Mouse (Mus musculus): ENCODE measurements around the gene Coa3.

The Coa3 gene

DNA sequence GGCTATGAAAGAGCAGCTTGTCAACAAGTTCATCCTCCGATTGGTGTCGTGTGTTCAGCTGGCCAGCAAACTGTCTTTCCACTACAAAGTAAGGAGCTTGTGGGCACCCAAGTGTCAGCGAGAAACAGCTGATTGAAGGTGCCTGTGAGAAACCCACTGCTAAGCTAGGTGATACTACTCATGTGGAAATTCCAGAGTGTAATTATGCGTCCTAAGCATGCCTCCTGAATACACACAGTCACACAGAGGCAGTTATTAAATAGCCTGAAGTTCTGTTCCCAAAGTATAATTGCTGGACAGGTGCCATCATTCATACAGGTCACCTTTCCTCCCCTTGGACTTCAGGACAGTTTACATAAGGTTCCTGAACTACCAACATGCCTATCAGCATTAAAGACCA, 4.9 kb upstream of the Coa3 start:
- intact Hi-C loops (cut with DNase I): no loop called here

DNA sequence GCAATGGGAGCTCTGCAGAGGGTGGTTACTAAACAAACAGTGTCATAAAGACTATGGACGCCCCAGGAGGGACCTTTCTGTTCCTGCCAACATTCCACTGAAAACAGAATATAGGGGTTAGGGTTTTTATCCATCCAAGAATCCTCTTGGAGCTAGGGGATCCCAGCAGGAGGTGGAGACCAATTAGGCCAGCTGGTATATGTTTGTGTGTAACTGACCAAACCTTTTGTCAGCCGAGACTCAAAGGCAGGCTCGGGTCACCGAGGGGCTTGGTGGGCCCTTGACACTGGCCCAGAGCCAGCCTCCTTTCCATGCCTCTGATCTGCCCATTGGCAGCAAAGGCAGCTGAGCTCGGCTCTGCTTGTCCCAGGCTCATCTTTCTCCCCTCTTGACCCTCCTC, 4.0 kb upstream of the Coa3 start:
- intact Hi-C loops (cut with DNase I): no loop called here

DNA sequence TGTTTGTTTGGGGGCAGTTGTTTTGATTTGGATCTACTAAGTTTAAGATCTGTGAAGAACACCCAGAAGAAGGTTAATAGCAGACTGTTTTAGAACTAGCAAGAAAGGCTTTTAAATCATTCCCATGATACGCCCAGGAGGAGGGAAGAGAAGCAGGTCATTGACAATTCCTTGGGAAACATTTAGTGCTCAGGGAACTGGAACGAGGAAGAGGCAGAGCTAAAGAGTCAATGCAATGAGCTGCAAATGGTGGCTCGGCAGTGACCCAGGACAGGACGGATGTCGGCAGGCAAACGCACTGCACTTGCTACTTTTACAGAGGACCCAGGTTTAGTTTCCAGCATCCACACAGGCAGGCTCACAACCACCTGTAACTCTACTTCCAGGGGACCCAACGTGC, 1.9 kb upstream of the Coa3 start:
- intact Hi-C loops (cut with DNase I): no loop called here

DNA sequence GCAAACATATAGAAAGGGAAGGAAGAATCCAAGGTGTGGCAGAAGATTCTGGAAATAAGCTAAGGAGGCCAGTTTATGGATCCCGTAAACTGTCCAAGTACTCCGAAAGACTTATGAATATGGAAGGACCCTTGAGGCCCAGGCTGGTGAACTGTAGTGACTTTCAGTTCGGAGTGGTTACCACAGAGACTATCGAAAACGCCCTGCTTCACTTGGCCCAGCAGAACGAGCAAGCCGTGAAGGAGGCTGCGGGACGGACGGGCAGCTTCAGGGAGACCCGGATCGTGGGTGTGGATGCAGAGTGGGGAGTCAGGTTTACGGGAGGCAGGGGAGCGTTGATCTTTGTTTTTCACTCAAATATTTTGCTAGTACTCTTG, 267 bp upstream of the Coa3 start:
- intact Hi-C loops (cut with DNase I): no loop called here

DNA sequence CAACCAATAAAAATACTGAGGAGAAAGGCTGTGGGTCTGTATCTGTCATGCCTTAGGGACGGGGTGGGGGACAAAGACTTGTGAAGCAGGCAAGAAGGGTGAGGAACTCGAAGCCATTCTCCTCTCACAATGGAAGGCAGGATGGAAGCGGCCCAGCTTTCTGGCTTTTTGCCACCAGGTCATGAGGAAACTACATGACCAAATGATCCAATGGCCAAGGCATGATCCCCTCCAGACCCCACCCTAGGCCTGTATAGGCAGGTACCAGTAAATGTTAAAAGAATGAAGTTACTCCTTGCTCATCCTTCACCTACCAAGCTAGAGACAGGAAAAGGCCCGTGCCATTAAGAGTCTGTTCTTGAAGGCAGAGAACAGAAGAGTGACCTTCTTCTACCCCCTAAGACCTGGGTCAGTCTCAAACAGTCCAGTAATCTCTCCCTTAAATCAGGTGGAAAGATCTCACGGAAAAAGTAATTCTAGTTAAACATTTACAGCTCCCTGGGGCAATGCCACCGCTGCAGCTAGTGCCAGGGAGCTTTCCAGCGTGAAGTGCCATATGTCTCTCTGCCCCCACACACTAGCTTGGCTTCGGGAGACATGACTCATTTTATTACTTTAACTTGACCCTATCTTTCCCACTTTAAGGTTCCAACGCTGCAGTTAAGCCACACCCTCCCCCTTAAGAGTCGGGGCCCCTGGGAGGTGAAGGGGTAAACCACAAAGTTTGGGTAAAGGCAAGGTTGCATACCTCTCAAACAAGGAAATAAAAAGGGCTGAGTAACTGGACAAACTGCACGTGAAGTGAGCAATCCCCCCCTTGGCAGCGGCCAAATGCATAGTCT, 1.3 kb downstream of the Coa3 start:
- intact Hi-C loops (cut with DNase I): no loop called here

DNA sequence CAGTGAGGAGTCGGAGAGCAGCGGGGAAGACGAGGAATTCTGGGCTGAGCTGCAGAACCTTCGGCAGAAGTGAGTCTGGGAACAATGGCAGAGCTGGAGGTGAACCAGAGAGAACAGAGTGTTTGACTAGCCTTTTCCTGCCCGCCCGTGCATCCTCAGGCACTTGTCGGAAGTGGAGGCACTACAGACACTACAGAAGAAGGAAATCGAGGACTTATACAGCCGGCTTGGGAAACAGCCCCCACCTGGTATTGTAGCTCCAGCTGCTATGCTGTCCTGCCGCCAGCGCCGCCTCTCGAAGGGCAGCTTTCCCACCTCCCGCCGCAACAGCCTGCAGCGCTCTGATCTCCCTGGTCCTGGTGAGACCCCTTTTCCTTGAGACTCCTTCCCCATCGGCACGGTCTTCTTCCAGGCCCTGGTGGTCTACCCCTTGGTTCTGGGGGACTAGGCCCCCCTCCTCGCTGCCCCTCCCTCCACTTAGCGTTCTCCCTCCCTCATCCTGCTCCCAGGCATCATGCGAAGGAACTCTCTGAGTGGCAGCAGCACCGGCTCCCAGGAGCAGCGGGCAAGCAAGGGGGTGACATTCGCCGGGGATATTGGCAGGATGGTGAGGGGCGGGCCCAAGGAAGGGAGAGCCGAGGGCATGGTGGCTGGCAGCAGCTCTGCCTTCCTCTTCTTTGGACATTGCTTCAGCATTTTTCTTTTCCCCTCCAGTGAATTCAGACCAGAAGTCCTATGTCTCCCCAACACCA, 2.4 kb downstream of the Coa3 start:
- intact Hi-C loops (cut with DNase I): no loop called here

DNA sequence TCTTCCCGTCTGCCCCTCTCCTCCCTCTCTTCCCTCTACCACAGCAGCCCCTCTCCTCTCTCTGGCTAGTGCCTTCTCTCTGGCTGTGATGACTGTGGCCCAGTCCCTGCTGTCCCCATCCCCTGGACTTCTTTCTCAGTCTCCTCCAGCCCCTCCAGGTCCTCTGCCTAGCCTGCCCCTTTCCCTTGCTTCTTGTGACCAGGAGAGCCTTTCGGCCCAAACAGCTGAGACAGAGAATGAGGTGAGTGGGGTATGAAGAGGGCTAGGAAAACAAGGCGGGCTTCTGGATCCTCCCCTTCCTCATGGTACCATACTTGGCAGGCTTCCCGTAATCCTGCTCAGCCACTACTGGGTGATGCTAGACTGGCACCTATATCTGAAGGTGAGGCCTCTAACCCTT, 3.6 kb downstream of the Coa3 start:
- intact Hi-C loops (cut with DNase I): no loop called here

DNA sequence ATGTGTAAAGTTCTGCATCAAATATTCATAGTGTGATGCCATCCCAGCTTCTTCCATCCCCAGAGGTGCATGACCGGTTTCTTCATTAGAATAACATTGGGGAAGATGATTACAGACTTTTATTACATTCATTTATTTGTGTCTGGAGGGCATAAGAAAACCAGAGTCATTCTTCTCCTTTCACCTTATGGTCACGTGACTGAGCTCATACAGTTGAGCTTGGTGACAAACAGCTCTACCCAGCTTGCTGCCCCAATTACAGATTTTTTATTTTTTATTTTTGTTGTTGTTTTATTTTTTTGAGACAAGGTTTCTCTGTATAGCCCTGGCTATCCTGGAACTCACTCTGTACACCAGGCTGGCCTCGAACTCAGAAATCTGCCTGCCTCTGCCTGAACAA, 6.5 kb downstream of the Coa3 start:
- intact Hi-C loops (cut with DNase I): no loop called here

DNA sequence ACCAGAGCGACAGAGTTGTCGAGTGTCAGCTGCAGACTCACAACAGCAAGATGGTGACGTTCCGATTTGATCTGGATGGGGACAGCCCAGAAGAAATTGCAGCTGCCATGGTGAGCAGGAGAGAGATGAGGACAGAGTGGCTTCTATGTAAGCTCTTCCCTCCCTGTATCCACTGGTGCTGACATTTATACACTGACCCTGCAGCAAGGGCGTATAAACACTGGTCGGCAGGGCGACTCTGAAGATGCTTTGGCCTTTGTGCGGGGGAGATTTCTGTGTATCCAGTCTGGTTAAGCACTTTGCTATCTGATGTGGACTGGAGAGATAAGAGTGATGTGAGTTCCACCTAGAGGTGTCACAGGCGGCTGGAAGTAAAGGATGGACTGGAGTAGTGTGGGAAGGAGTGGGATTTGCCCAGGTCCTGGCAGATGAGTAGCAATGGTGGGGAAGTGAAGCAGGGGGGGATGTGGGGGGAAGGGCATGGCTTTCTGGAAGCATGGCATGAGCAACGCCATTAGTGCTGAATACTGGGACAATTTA, 9.3 kb downstream of the Coa3 start:
- intact Hi-C loops (cut with DNase I): no loop called here

DNA sequence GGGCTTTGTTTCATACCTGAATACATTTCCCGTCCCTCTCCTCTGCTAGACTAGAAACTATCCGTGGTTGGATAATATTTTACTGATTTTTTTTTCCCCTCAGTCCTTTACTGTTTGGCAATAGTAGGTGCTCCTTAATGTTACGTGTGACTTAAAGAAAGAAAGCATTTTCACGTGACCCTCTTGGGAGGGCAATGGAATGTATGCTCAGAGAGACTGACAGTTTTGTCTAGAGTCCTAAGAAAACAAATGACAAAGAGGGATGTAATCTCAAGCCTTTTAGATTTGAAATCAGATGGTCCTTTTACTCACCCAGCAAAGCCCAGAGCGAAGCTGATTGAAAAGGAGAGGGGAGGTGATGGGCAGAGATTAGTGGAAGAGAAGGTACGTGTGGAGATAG, 13.0 kb downstream of the Coa3 start:
- intact Hi-C loops (cut with DNase I): no loop called here

DNA sequence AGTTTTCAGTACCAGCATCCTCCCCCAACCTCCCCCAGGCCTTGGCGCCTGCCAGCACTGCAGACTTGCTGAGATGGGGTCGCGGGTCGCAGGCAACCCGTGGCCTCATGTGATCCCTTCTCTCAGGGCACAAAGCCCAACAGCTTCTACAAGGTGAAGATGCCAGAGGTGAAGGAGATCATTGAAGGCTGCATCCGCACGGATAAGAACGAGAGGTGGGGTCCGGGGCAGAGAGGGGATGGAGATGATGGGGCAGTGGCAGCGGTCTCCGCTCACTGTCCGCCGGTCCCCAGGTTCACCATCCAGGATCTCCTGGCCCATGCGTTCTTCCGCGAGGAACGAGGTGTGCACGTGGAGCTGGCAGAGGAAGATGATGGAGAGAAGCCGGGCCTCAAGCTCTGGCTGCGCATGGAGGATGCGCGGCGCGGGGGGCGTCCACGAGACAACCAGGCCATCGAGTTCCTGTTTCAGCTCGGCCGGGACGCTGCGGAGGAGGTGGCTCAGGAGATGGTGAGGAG, 13.9 kb downstream of the Coa3 start:
- intact Hi-C loops (cut with DNase I): loop anchor here (5.0 kb wide), 1 partner anchor 32 kb away; no protein-coding TSS in a partner anchor

DNA sequence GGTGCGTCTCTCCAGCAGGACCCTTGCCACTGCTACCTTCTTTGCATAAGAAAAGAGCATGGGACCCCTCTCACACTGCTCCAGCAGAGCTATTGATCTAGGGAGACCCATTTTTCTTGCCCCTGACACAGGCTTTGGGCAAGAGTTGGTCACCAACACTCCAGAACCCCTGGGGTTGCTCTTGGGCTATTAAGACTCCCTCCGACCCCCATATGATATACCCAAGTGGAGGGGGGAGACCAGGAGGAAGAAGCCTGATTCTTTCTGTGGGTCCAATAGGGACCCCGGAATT, 15.0 kb downstream of the Coa3 start:
- intact Hi-C loops (cut with DNase I): loop anchor here (5.0 kb wide), 1 partner anchor 33 kb away; no protein-coding TSS in a partner anchor

DNA sequence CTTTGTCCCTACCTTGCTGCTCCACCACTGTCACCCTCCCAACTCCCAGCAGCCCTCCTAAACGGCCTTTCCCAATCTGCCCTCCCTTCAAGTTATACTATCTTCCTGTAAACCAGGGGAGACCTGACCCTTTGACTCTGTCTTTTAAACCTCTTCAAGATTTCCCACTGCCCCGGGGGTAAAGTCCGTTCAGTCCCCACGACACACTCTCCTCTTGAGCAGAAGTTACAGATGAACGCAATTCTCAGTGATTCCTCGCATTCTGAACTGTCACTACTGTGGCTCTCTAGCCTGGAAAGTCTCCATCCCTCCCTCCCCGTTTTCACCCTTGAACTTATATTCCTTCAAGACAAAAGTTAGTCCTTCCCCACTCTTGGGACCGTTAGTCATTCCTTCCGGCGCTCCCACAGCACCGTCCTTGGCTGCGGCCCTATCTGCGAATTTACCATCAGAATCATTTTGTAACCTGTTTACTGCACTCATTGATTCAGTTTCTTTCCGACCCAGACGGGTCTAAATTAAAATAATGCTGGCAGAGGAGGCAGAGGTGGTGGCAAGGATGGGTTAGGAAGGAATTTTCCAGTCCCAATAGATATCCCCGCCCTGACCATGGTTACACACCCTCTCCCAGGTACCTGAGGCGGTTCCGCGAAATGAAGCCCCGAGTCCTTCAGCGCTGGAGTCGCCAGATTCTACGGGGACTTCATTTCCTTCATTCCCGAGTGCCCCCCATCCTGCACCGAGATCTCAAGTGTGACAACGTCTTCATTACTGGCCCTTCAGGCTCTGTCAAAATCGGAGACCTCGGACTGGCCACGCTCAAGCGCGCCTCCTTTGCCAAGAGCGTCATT, 15.6 kb downstream of the Coa3 start:
- intact Hi-C loops (cut with DNase I): loop anchor here (5.0 kb wide), 1 partner anchor 34 kb away; no protein-coding TSS in a partner anchor

DNA sequence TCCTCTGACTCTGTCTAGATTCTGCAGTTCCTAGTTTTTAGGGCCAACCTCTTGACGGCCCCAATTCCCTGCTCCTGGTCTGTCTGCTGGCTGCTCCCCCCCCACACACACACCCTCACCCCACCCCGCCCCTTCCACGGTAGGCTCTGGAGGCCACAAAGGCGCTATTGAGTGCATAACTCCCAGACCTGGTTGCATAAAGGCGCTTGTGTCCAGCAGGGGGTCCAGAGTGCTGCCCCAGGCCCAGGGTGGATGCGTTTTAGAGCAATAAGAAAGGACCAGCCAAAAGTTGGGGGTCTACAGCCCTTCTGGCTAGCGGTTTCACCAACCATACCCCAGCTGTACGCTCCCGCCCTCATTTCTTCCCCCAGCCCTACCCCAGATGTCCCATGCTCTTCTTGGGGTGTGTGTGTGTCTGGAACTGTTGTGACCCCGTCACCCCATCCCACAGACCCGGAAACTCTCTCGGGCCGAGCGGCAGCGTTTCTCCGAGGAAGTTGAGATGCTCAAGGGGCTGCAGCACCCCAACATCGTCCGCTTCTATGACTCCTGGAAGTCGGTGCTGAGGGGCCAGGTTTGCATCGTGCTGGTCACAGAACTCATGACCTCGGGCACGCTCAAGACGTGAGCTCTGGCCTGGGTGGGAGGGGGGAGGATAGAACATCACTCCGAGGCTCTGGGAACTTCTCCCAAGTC, 16.5 kb downstream of the Coa3 start:
- intact Hi-C loops (cut with DNase I): loop anchor here (5.0 kb wide), 1 partner anchor 35 kb away; no protein-coding TSS in a partner anchor

DNA sequence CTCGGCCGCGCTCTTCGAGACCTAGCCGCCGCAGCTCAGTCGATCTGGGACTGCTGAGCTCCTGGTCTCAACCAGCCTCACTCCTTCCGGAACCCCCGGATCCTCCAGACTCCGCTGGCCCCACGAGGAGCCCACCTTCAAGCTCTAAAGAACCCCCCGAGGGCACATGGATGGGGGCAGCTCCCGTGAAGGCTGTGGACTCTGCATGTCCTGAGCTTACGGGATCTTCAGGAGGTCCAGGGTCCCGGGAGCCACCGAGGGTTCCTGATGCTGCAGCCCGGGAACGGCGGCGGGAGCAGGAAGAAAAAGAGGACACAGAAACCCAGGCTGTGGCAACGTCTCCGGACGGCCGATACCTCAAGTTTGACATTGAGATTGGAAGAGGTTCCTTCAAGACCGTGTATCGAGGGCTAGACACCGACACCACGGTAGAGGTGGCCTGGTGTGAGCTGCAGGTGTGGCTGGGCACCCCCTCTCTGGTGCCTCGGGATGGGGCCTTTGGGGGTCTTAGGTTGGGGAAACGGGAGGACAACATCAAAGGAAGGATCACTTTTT, 18.0 kb downstream of the Coa3 start:
- intact Hi-C loops (cut with DNase I): loop anchor here (5.0 kb wide), 1 partner anchor 36 kb away; no protein-coding TSS in a partner anchor

DNA sequence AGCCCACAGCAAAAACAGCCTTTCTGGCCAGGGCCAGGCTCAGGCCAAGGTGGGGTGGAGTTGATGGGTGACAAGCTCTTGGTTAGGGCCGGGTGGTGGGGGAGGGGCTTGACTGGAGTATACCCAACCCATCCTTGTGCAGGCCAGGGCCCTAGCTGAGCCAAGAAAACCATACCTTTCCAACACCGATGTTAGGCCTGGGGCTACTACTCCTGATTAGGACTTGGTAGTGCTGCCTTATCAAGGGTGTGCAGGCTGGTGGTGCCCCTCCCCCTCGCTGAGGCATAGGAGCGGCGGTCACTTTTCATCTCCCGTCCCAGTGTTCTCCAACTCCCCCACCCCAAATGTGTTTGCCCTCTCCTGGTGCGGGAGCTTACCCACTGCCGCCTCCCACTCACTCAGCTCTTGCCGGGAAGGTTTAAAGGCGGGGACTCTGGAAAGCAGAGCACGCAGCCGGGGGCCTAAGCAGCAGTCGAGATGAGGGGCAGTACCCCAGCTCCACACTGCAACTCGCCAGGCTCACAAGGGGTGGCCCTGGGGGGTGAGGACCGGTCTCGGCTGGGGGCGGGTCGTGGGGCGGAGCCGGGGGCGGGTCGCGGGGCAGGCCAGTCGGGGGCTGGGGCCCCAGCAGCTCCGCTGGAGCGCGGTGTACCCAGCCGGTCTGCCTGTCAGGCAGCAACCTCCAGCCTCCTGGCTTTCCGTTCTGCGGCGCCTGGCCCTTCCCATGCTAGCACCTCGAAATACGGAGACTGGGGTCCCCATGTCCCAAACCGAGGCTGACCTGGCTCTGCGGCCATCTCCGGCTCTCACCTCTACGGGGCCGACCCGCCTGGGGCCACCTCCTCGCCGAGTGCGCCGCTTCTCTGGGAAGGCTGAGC, 18.7 kb downstream of the Coa3 start, which contains the start of gene Wnk4:
TSS of gene Wnk4 (plus strand) at position 620 of the 878 bp plus-strand sequence.
- intact Hi-C loops (cut with DNase I): loop anchor here (5.0 kb wide), 1 partner anchor 37 kb away; no protein-coding TSS in a partner anchor

DNA sequence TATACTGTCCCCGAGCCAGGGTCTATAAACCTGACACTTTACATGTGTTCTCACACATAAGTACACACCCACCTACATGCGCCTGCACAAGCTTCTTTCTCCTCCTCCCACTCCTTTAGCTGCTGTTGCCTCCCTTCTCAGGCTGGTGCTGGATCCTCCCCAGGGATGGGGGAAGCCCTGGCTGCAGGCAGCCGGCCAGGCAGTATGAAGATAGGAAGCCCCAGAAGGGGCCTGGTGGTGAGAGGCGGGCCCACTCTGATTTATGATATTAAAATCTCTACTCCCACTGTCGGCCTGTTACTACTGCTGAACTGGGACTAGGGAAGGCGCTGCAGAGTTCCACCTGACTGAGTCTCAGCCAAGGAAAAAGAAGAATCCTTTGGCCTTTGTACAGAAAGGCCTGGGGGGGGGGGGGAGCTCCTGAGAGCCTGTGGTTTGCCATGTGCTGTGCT, 19.6 kb downstream of the Coa3 start:
- intact Hi-C loops (cut with DNase I): no loop called here

DNA sequence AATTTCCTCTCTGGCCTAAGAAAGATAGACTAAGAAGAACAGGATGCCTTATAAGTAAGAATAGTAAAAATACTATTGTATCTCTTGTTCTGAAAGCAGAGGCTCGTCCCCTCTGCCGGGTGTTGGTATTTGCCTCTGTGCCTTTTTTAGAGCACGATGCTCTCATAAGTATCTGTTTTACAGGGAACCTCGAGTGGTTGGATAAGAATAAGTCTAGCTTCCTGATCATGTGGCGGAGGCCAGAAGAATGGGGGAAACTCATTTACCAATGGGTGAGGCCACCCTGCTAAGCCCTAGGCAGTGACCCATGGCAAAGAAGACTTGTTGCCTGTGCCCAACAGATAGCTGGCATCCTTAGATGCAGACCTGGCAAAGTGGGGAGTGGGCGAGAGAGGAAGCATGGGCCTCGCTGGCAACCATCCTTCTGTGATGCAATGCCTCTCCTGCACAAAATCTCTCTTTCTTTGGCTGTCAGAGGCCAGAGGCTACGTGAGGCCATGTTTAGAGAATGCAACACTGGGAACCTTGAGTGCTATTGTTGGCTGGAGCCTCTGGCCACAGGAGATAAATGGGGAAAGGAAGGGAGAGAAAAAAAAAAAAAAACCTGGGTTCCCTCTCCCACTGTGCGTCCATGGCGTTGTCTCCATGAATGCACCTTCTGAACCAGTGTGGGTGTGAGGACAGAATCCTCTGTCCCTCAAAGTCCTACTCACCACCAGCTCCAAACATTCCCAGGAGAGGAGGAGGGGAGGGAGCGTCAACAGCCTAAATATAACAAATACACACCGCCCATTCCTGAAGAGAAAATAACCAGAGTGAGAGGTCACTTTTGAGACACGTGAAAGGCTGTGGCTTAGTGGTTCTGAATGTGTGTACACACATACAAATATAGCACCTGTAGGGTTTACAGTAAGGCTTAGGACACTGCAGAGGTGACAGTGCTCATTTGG, 22.8 kb downstream of the Coa3 start:
- intact Hi-C loops (cut with DNase I): no loop called here

Data from adrenal gland (tissue).